Mouse (Mus musculus) spleen, adult 2 months (tissue): ENCODE data around the gene Gm20458. TPM values are rescaled to one million over a fixed set of nuclear protein-coding genes. Genes with fewer than 3 reads are reported as not detected.

Source experiments
- DNase-seq, 2 experiments: peaks; one replicate each; pipeline versions ENCODE4 v3.0.0 to v3.0.0-alpha.2; 2012 to 2021; ENCODE audit warnings: low spot score in 2 of 2, low read depth in 1 of 2
- H3K27ac ChIP-seq: fragments of 200-500 bp; 2 replicates; pipeline ENCODE4 v1.5.1; 2012; ENCODE audit warnings: low read length, inconsistent platforms; ENCODE audit not compliant: insufficient read depth
- H3K27me3 ChIP-seq: fragments of 200-500 bp; 2 replicates; pipeline ENCODE4 v1.6.1; 2012; ENCODE audit warnings: mild to moderate bottlenecking, moderate library complexity, low read length, inconsistent platforms; ENCODE audit not compliant: control insufficient read depth, insufficient read depth
- H3K36me3 ChIP-seq: fragments of 200-500 bp; 2 replicates; pipeline ENCODE4 v1.6.1; 2012; ENCODE audit warnings: mild to moderate bottlenecking, low read length, inconsistent platforms; ENCODE audit not compliant: control insufficient read depth, insufficient read depth
- H3K4me1 ChIP-seq: fragments of 200-500 bp; 2 replicates; pipeline ENCODE4 v1.6.1; 2011; ENCODE audit warnings: inconsistent platforms; ENCODE audit not compliant: control insufficient read depth, insufficient read depth, insufficient read length
- H3K4me3 ChIP-seq: fragments of 200-500 bp; 2 replicates; pipeline ENCODE4 v1.5.1; 2011; ENCODE audit warnings: mild to moderate bottlenecking, inconsistent platforms; ENCODE audit not compliant: insufficient read depth, insufficient read length; ENCODE audit errors: extremely low read depth
- CTCF ChIP-seq: fragments of 200-500 bp; IDR thresholded peaks from 2 replicates; pipeline ENCODE4 v1.5.1; 2011; ENCODE audit warnings: mild to moderate bottlenecking, inconsistent platforms; ENCODE audit not compliant: insufficient read depth, insufficient read length, insufficient replicate concordance; ENCODE audit errors: extremely low read depth
- POLR2A ChIP-seq: fragments of 200-500 bp; IDR thresholded peaks from 2 replicates; pipeline ENCODE4 v1.6.1; 2011; ENCODE audit warnings: low read depth, low read length, inconsistent platforms
- whole genome bisulfite sequencing: fragments of 180-500 bp; shearing (Covaris S2); methylation state at CpG from one replicate; pipeline ENCODE4 v1.1.7; 2018; 5-methylcytosine and 5-hydroxymethylcytosine counted together
- polyA plus RNA-seq: library from polyadenylated mRNA; depleted of rRNA; stranded (reverse); fragments of >200 nt; gene quantifications from 2 replicates; pipeline ENCODE4 v1.2.3, GENCODE M21; 2012

Gm20458 gene
- polyA plus RNA-seq, 1 experiment: 17.2 TPM

DNA sequence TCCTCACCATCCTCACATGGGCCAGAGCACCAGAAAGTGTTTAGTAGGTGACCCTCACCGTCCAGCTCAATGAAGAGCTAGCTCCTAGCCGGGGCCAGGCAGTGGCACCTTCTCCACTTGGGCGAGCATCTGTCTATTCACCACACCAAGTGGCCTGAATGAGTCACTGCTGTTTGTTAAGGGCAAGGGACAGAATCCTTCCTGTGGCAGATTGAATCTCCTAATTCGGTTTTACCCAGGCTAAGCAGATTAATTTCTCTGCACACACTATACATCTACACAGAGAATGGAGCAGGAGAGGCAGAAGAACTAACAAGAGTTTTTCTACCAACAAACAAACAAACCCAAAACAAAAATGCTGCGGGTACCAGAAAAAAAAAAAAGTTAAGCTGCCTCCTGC is 33.8 kb upstream of the Gm20458 start:
- Histone ChIP-seq H3K27me3 (no peaks in the 10 kb centered on the region), H3K27ac (no peak overlapping the region), H3K4me3 (no peak overlapping the region), H3K4me1 (peaks cover 11% of the 10 kb centered on the region; the same call in 1 of the 2 replicates), H3K36me3 (peaks cover 33% of the 10 kb centered on the region)
- TF ChIP-seq CTCF (no peak), POLR2A (no peak)
- 86% methylated on average over 5 of the region's 5 CpGs for WGBS
- no peak for DNase-seq

GRCm38 (mm10) chr2:164428451-164428850 is 32.3 kb upstream of the Gm20458 start:
- Histone ChIP-seq H3K4me1 (peaks cover 4% of the 10 kb centered on the region; the same call in 1 of the 2 replicates), H3K27ac (no peak overlapping the region), H3K4me3 (no peak overlapping the region), H3K27me3 (no peaks in the 10 kb centered on the region), H3K36me3 (peaks cover 33% of the 10 kb centered on the region)
- 86% methylated on average over 5 of the region's 5 CpGs for WGBS
- TF ChIP-seq POLR2A: no peak
- no peak for DNase-seq

GRCm38 (mm10) chr2:164429881-164430615 is 30.7 kb upstream of the Gm20458 start:
- Histone ChIP-seq H3K4me1 (peaks cover 7% of the 10 kb centered on the region; the same call in 1 of the 2 replicates), H3K4me3 (no peak overlapping the region), H3K27me3 (no peaks in the 10 kb centered on the region), H3K27ac (no peak overlapping the region), H3K36me3 (peaks cover 31% of the 10 kb centered on the region)
- DNase-seq: no peak
- no peak for TF ChIP-seq CTCF
- WGBS: 83% methylated on average over 15 of the region's 15 CpGs

- H3K4me1 ChIP-seq: peaks cover 14% of the 10 kb centered on the region; the same call in 1 of the 2 replicates
- DNase-seq: no peak
- H3K27me3 ChIP-seq: no peaks in the 10 kb centered on the region
- no peak overlapping the region for H3K4me3 ChIP-seq
- TF ChIP-seq CTCF (no peak), POLR2A (no peak)
- H3K27ac ChIP-seq: no peak overlapping the region
- peaks cover 28% of the 10 kb centered on the region for H3K36me3 ChIP-seq
- WGBS: 56% methylated on average over 7 of the region's 7 CpGs
These were observed 30.1 kb upstream of the Gm20458 start for GRCm38 (mm10) chr2:164430697-164431096.

GRCm38 (mm10) chr2:164431676-164432465 is 28.9 kb upstream of the Gm20458 start:
- Histone ChIP-seq H3K4me3 (no peak overlapping the region), H3K27me3 (no peaks in the 10 kb centered on the region), H3K27ac (no peak overlapping the region), H3K36me3 (peaks cover 27% of the 10 kb centered on the region), H3K4me1 (peaks cover 23% of the 10 kb centered on the region; the same call in 1 of the 2 replicates)
- WGBS: 80% methylated on average over 9 of the region's 9 CpGs
- TF ChIP-seq CTCF (no peak), POLR2A (no peak)
- no peak for DNase-seq

- H3K27ac ChIP-seq: no peak overlapping the region
- H3K4me3 ChIP-seq: no peak overlapping the region
- WGBS: 68% methylated on average over 22 of the region's 22 CpGs
- TF ChIP-seq CTCF (no peak), POLR2A (no peak)
- DNase-seq: no peak
- H3K4me1 ChIP-seq: peaks cover 26% of the 10 kb centered on the region; the same call in 1 of the 2 replicates
- H3K27me3 ChIP-seq: no peaks in the 10 kb centered on the region
- peaks cover 20% of the 10 kb centered on the region for H3K36me3 ChIP-seq
These were observed 28.1 kb upstream of the Gm20458 start for GRCm38 (mm10) chr2:164432541-164433191.
